Mouse (Mus musculus): ENCODE measurements around the gene Abca7. TPM values are rescaled to one million over a fixed set of nuclear protein-coding genes. Genes with fewer than 3 reads are reported as not detected.
"Not testable (repeated sequence)": the region's sequence is repeated elsewhere in the genome, so short reads cannot be mapped to it uniquely, and the experiment has no call there.

Gene Abca7
- polyA plus RNA-seq, 1 experiment from 2014 or later = 2.6 TPM

GRCm38 (mm10) chr10:80044087-80044486 is 47.8 kb downstream of the Abca7 start:
- H3K4me2 ChIP-seq (ENCODE audit: low read length) = no peak overlapping the region
- H3K9me3 ChIP-seq (replicated peaks; ENCODE audit: low read length) = no peaks in the 10 kb centered on the region
- H3K4me3 ChIP-seq (replicated peaks; ENCODE audit: low read depth, low read length) = no peak overlapping the region
- H3K9ac ChIP-seq (ENCODE audit: low read depth, low read length) = no peak overlapping the region
- no peak for DNase-seq (ENCODE audit: low spot score)
- no peaks in the 10 kb centered on the region for H3K4me1 ChIP-seq (replicated peaks; ENCODE audit: insufficient read depth, low read length)
- peak overlapping the region; percentile 31; the same call in 1 of the 2 replicates for H3K27ac ChIP-seq
- no peaks in the 10 kb centered on the region for H3K36me3 ChIP-seq (ENCODE audit: insufficient read depth, low read length)
- no peaks in the 10 kb centered on the region for H3K27me3 ChIP-seq (ENCODE audit: insufficient read depth, low read length)
- 54% methylated on average over 4 of the region's 4 CpGs for WGBS
- no peak for ATAC-seq (replicated peaks; ENCODE audit: low FRiP score, low read depth)
- TF ChIP-seq CTCF (IDR thresholded peaks at IDR 0.05; ENCODE audit: low read depth) = no peak

- not testable (repeated sequence) for H3K36me3 ChIP-seq (ENCODE audit: insufficient read depth, low read length); DNase-seq (ENCODE audit: low spot score); H3K27ac ChIP-seq; H3K4me2 ChIP-seq (ENCODE audit: low read length); ATAC-seq (replicated peaks; ENCODE audit: low FRiP score, low read depth); H3K4me1 ChIP-seq (replicated peaks; ENCODE audit: insufficient read depth, low read length); H3K4me3 ChIP-seq (replicated peaks; ENCODE audit: low read depth, low read length); H3K27me3 ChIP-seq (ENCODE audit: insufficient read depth, low read length); H3K9ac ChIP-seq (ENCODE audit: low read depth, low read length); H3K9me3 ChIP-seq (replicated peaks; ENCODE audit: low read length)
- WGBS = 82% methylated on average over 2 of the region's 4 CpGs
Measured at GRCm38 (mm10) chr10:80045364-80045763, 49.1 kb downstream of the Abca7 start.

DNA sequence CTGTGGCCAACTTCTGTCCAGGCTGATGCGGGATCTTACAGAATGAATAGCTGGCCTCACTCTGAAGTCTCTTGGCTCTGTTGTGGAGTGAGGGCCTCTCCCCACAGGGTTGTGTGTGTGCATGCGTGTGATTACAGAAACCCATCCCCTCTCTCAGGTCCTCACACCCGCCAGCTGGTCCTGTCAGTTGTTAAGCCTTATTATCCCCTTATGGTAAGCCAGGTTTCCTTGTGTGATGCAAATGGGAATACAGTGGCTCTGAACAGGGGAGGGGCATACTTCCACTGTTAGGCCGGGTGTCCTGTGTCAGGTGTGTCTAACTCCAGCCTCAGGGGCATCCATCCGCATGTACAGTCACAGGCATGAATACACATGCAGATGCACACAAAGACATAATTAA is 49.5 kb downstream of the Abca7 start:
- H3K4me1 ChIP-seq (replicated peaks; ENCODE audit: insufficient read depth, low read length) = 0 out of 2 replicates have a peak, but pooled peaks cover 3% of the 10 kb centered on the region
- no peak overlapping the region for H3K27ac ChIP-seq
- no peak for TF ChIP-seq CTCF (IDR thresholded peaks at IDR 0.05; ENCODE audit: low read depth)
- H3K27me3 ChIP-seq (ENCODE audit: insufficient read depth, low read length) = no peaks in the 10 kb centered on the region
- H3K9me3 ChIP-seq (replicated peaks; ENCODE audit: low read length) = no peaks in the 10 kb centered on the region
- no peak overlapping the region for H3K4me2 ChIP-seq (ENCODE audit: low read length)
- WGBS = 78% methylated on average over 5 of the region's 5 CpGs
- H3K9ac ChIP-seq (ENCODE audit: low read depth, low read length) = no peak overlapping the region
- no peak overlapping the region for H3K4me3 ChIP-seq (replicated peaks; ENCODE audit: low read depth, low read length)
- no peak for DNase-seq (ENCODE audit: low spot score)
- ATAC-seq (replicated peaks; ENCODE audit: low FRiP score, low read depth) = no peak
- no peaks in the 10 kb centered on the region for H3K36me3 ChIP-seq (ENCODE audit: insufficient read depth, low read length)

GRCm38 (mm10) chr10:80047041-80047565 is 50.8 kb downstream of the Abca7 start, which contains the start of gene Gpx4:
Gpx4 (plus strand) TSS chr10:80047166.
- 36% methylated on average over 9 of the region's 9 CpGs for WGBS

GRCm38 (mm10) chr10:80048396-80048795 is 52.1 kb downstream of the Abca7 start:
- no peaks in the 10 kb centered on the region for H3K27me3 ChIP-seq (ENCODE audit: insufficient read depth, low read length)
- H3K4me3 ChIP-seq (replicated peaks; ENCODE audit: low read depth, low read length) = no peak overlapping the region
- TF ChIP-seq CTCF (IDR thresholded peaks at IDR 0.05; ENCODE audit: low read depth) = no peak
- WGBS = 47% methylated on average over 5 of the region's 5 CpGs
- no peaks in the 10 kb centered on the region for H3K9me3 ChIP-seq (replicated peaks; ENCODE audit: low read length)
- no peak overlapping the region for H3K4me2 ChIP-seq (ENCODE audit: low read length)
- DNase-seq (ENCODE audit: low spot score) (no peak), ATAC-seq (replicated peaks; ENCODE audit: low FRiP score, low read depth) (no peak)
- H3K36me3 ChIP-seq (ENCODE audit: insufficient read depth, low read length) = no peaks in the 10 kb centered on the region
- H3K4me1 ChIP-seq (replicated peaks; ENCODE audit: insufficient read depth, low read length) = 0 out of 2 replicates have a peak, but pooled peaks cover 17% of the 10 kb centered on the region
- peak overlapping the region; percentile 58; the same call in 1 of the 2 replicates for H3K27ac ChIP-seq
- no peak overlapping the region for H3K9ac ChIP-seq (ENCODE audit: low read depth, low read length)

More at GRCm38 (mm10) chr10:80047041-80047565, 50.8 kb downstream of the Abca7 start, which contains the start of gene Gpx4:
- DNase-seq (ENCODE audit: low spot score) (no peak), ATAC-seq (replicated peaks; ENCODE audit: low FRiP score, low read depth) (no peak)
- no peaks in the 10 kb centered on the region for H3K27me3 ChIP-seq (ENCODE audit: insufficient read depth, low read length)
- peak within 1 kb of the TSS; percentile 28; the same call in 1 of the 2 replicates for H3K9ac ChIP-seq (ENCODE audit: low read depth, low read length)
- H3K4me3 ChIP-seq (replicated peaks; ENCODE audit: low read depth, low read length) = no peak within 1 kb of the TSS
- H3K36me3 ChIP-seq (ENCODE audit: insufficient read depth, low read length) = no peaks in the 10 kb centered on the region
- H3K27ac ChIP-seq = peak within 1 kb of the TSS; percentile 75
- 0 out of 2 replicates have a peak within 1 kb of the TSS, but pooled peaks have one; percentile 5 for H3K4me2 ChIP-seq (ENCODE audit: low read length)
- no peaks in the 10 kb centered on the region for H3K9me3 ChIP-seq (replicated peaks; ENCODE audit: low read length)
- TF ChIP-seq CTCF (IDR thresholded peaks at IDR 0.05; ENCODE audit: low read depth) = no peak
- 0 out of 2 replicates have a peak, but pooled peaks cover 8% of the 10 kb centered on the region for H3K4me1 ChIP-seq (replicated peaks; ENCODE audit: insufficient read depth, low read length)

DNA sequence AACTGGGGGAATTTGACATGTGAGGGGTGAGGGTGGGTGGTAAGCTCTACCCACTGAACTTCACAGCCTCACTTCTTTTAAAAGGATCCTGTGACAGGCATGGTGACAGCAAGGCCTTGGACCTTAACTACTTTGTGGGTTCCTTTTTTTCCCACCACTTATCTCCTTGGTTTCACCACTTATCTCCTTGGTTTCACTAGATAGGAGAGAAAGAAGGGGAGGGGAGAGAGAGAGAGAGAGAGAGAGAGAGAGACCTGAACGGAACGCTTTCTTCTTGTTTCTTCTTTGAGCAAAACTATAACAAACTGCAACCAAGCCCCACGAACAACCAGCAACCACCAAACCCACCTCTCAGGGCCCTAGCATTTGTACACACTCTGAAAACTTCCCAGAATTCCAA is 52.5 kb downstream of the Abca7 start:
- Histone ChIP-seq H3K4me1 (replicated peaks; ENCODE audit: insufficient read depth, low read length) (0 out of 2 replicates have a peak, but pooled peaks cover 17% of the 10 kb centered on the region), H3K27me3 (ENCODE audit: insufficient read depth, low read length) (no peaks in the 10 kb centered on the region), H3K36me3 (ENCODE audit: insufficient read depth, low read length) (no peaks in the 10 kb centered on the region), H3K27ac (peak overlapping the region; percentile 58; the same call in 1 of the 2 replicates), H3K9me3 (replicated peaks; ENCODE audit: low read length) (no peaks in the 10 kb centered on the region), H3K9ac (ENCODE audit: low read depth, low read length) (no peak overlapping the region), H3K4me3 (replicated peaks; ENCODE audit: low read depth, low read length) (no peak overlapping the region), H3K4me2 (ENCODE audit: low read length) (no peak overlapping the region)
- ATAC-seq (replicated peaks; ENCODE audit: low FRiP score, low read depth) (no peak), DNase-seq (ENCODE audit: low spot score) (no peak)
- WGBS = 81% methylated on average over 3 of the region's 3 CpGs
- TF ChIP-seq CTCF (IDR thresholded peaks at IDR 0.05; ENCODE audit: low read depth) = no peak

Data from kidney, postnatal 0 days (tissue).